Mouse (Mus musculus): ENCODE measurements around the gene Ifi211. TPM values are rescaled to one million over a fixed set of nuclear protein-coding genes. Genes with fewer than 3 reads are reported as not detected.

The Ifi211 gene
- 7.2 TPM for polyA plus RNA-seq (2014; fragmentation: Illumina TruSeq; extraction: RNeasy Lipid Tissue Mini Kit (QIAGEN cat#74804); ENCODE audit: low read depth, low replicate concordance)

DNA sequence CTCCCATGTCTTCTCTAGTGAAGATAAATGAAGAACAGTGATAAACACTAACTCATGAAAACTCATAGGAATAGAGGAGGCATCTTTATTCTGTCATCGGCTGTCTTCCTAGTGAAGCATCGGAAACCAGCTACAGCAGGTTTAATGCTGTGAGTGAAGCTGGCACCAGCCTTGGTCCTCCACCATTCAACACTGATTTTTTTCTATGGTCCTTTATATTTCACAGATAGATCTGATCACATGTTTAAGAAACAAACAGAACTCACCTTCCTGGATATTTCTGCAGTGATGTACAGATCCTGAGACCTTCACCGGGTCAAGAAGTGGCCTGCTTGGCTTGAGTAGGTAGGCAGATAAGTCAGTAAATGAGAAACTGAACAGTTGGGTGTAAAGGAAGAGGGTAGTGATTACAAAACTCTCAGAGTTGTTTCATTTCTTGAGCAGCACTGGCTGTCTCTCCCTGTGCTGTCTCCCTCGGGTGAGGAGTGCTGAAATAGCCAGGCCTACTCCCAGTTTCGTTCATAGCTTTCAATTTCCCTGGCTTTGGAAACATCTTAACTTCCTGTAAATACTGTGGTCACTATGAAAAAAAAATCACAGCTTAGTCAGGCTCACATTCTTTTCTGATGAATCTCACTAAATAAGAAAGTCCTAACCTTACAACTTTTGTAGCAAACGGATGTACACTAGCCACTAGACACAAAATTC lies at the start of gene Ifi211:
Ifi211 (minus strand) TSS at position 499 of the 708 bp plus-strand sequence.

DNA sequence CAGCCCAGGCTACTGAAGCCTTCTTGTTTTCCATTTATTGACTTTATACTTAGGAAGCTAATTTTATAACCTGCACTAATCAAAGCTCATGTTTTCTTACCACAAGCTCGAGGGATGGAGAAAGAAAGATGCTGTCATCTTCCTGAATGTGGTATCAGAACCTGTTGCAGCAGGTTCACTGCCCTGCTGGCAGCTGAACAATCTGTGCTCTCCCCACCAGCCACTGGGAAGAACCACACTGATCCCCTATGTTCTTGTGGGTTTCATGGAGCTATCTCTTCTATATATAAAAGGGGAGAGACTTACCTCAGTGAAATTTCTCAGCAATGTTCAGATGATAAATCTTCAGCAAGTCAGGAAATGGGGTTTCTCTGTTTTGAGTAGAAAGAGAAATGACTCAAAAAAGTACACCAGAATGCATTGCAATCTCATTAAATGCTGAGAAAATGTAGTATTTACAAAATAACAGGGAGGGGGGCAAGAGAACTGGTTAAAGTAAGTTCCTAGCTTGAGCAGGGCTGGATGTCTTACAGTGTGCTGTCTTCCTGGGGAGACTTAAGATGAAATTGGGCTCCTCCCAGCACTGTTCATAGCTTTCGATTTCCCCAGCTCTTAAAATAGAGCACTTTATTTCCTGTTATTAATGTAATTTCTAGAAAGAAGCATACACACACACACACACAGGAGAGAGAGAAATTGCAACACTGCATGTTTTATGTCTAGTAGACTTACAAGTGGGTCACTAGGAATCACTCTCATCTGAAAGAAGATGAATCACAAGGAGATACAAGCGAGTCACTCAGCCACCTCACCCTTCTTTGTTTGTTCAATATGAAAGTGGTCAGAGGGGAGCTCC lies 29.3 kb upstream of the Ifi211 start, which contains the start of the genes Mndal and Ifi203:
Mndal (minus strand) TSS at position 568 of the 856 bp plus-strand sequence.
Ifi203 (minus strand) TSS at position 749 of the 856 bp plus-strand sequence.

Other genes with a start within 250 kb of the Ifi211 start
- 3.0 TPM for gene Ifi208, start 239.4 kb downstream of the Ifi211 start, polyA plus RNA-seq (2014; fragmentation: Illumina TruSeq; extraction: RNeasy Lipid Tissue Mini Kit (QIAGEN cat#74804); ENCODE audit: low read depth, low replicate concordance)
- 4.6 TPM for gene Ifi207, start 171.3 kb downstream of the Ifi211 start, polyA plus RNA-seq (2014; fragmentation: Illumina TruSeq; extraction: RNeasy Lipid Tissue Mini Kit (QIAGEN cat#74804); ENCODE audit: low read depth, low replicate concordance)
- 10.5 TPM for gene Ifi204, start 146.1 kb downstream of the Ifi211 start, polyA plus RNA-seq (2014; fragmentation: Illumina TruSeq; extraction: RNeasy Lipid Tissue Mini Kit (QIAGEN cat#74804); ENCODE audit: low read depth, low replicate concordance)
- gene Mndal, start 29.4 kb upstream of the Ifi211 start, polyA plus RNA-seq (2014; fragmentation: Illumina TruSeq; extraction: RNeasy Lipid Tissue Mini Kit (QIAGEN cat#74804); ENCODE audit: low read depth, low replicate concordance) = 49.2 TPM
- 42.1 TPM for gene Ifi203, start 29.6 kb upstream of the Ifi211 start, polyA plus RNA-seq (2014; fragmentation: Illumina TruSeq; extraction: RNeasy Lipid Tissue Mini Kit (QIAGEN cat#74804); ENCODE audit: low read depth, low replicate concordance)
- not detected for gene Ifi202b, start 69.7 kb upstream of the Ifi211 start, polyA plus RNA-seq (2014; fragmentation: Illumina TruSeq; extraction: RNeasy Lipid Tissue Mini Kit (QIAGEN cat#74804); ENCODE audit: low read depth, low replicate concordance)
- 2.0 TPM for gene Ifi205, start 118.8 kb upstream of the Ifi211 start, polyA plus RNA-seq (2014; fragmentation: Illumina TruSeq; extraction: RNeasy Lipid Tissue Mini Kit (QIAGEN cat#74804); ENCODE audit: low read depth, low replicate concordance)
- not detected for gene Olfr433, start 127.7 kb upstream of the Ifi211 start, polyA plus RNA-seq (2014; fragmentation: Illumina TruSeq; extraction: RNeasy Lipid Tissue Mini Kit (QIAGEN cat#74804); ENCODE audit: low read depth, low replicate concordance)
- gene Olfr432, start 136.2 kb upstream of the Ifi211 start, polyA plus RNA-seq (2014; fragmentation: Illumina TruSeq; extraction: RNeasy Lipid Tissue Mini Kit (QIAGEN cat#74804); ENCODE audit: low read depth, low replicate concordance) = not detected
- not detected for gene Olfr430, start 153.6 kb upstream of the Ifi211 start, polyA plus RNA-seq (2014; fragmentation: Illumina TruSeq; extraction: RNeasy Lipid Tissue Mini Kit (QIAGEN cat#74804); ENCODE audit: low read depth, low replicate concordance)
- gene Olfr429, start 171.3 kb upstream of the Ifi211 start, polyA plus RNA-seq (2014; fragmentation: Illumina TruSeq; extraction: RNeasy Lipid Tissue Mini Kit (QIAGEN cat#74804); ENCODE audit: low read depth, low replicate concordance) = not detected
- not detected for gene Olfr427, start 183.8 kb upstream of the Ifi211 start, polyA plus RNA-seq (2014; fragmentation: Illumina TruSeq; extraction: RNeasy Lipid Tissue Mini Kit (QIAGEN cat#74804); ENCODE audit: low read depth, low replicate concordance)
- gene Olfr231, start 208.1 kb upstream of the Ifi211 start, polyA plus RNA-seq (2014; fragmentation: Illumina TruSeq; extraction: RNeasy Lipid Tissue Mini Kit (QIAGEN cat#74804); ENCODE audit: low read depth, low replicate concordance) = not detected
- gene Olfr424, start 218.5 kb upstream of the Ifi211 start, polyA plus RNA-seq (2014; fragmentation: Illumina TruSeq; extraction: RNeasy Lipid Tissue Mini Kit (QIAGEN cat#74804); ENCODE audit: low read depth, low replicate concordance) = not detected
- gene Olfr420, start 242.6 kb upstream of the Ifi211 start, polyA plus RNA-seq (2014; fragmentation: Illumina TruSeq; extraction: RNeasy Lipid Tissue Mini Kit (QIAGEN cat#74804); ENCODE audit: low read depth, low replicate concordance) = not detected

Measured in kidney, adult 10 weeks (tissue).